Mouse (Mus musculus): ENCODE results near the gene Gpr27.

DNA sequence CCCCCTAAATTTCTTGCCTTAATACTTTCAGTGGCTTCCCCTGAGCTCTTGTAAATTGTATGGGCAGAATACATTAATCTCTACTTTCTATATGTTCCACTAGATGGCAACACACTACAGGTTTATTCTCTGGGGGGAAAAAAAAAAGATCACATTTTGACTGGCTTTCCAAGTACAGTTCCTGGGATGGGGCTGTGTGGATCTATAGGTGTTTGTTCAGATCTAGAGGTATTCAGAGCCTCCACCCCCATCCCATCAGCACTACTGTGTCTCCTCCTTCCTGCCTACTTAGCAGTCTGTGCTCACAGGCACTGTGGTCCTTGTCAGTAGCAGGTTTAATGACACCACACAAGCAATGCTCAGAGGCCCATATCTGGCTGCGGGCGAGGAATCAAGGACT is 40.1 kb upstream of the Gpr27 start:
- TF ChIP-seq POLR2A (IDR thresholded peaks at IDR 0.05; ENCODE audit: low read depth, low read length) = no peak
- TF ChIP-seq CTCF (conservative IDR thresholded peaks at IDR 0.05; ENCODE audit: insufficient read depth, insufficient read length, low read depth, low read length) = no peak

Data from kidney, adult 2 months (tissue).